Mouse (Mus musculus): ENCODE data around the gene Psmd2. TPM values are rescaled to one million over a fixed set of nuclear protein-coding genes. Genes with fewer than 3 reads are reported as not detected.
"Not testable (repeated sequence)": the region's sequence is repeated elsewhere in the genome, so short reads cannot be mapped to it uniquely, and the experiment has no call there.

Psmd2 gene
- polyA plus RNA-seq, 1 experiment from 2014 or later, result 309 TPM

DNA sequence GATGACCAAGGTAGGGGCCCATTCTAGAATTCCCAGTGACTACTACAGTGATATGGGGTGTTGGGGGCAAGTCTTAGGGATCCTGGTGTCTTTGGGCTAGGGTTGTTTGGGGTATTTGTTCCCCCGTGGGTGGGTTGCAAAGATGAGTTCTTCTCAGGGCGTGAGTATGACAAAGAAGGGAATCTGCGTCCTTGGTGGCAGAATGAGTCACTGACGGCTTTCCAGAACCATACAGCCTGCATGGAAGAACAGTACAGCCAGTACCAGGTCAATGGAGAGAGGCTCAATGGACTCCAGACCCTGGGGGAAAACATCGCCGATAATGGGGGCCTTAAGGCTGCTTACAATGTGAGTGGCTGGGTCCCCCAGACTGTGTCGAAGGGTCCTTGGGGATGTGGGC, 7.5 kb upstream of the Psmd2 start:
- ATAC-seq, result no peak
- WGBS, result 85% methylated on average over 7 of the region's 7 CpGs
- Histone ChIP-seq H3K27ac (ENCODE audit: low read length) (no peak overlapping the region), H3K4me3 (ENCODE audit: low read length) (no peak overlapping the region), H3K9ac (ENCODE audit: low read depth, low read length) (no peak overlapping the region), H3K4me2 (ENCODE audit: low read depth, low read length) (no peak overlapping the region), H3K27me3 (replicated peaks; ENCODE audit: control insufficient read depth, insufficient read depth, low read length) (no peaks in the 10 kb centered on the region), H3K36me3 (ENCODE audit: control insufficient read depth, insufficient read depth, low read length) (no peaks in the 10 kb centered on the region), H3K9me3 (ENCODE audit: control insufficient read depth, low read length) (no peaks in the 10 kb centered on the region), H3K4me1 (ENCODE audit: control insufficient read depth, insufficient read depth, low read length) (no peaks in the 10 kb centered on the region)

DNA sequence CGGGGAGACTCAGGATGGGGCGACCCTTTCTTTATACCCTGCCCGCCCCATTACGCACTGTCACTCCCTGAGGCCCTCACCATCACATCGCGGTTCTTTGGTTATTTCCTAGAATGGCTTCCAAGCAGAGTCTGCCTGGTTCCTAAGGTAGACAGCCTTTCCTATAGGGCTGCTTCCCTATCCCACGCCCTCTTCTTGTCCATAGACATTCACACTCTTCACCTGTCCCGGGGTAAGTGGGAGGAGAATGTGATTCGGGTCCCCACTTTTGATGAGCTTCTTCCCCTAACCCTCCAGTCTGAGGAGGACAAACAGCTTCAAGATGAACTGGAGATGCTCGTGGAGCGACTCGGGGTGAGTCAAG, 477 bp downstream of the Psmd2 start:
- WGBS, result 8% methylated on average over 12 of the region's 12 CpGs
- H3K9me3 ChIP-seq (ENCODE audit: control insufficient read depth, low read length), result no peaks in the 10 kb centered on the region
- H3K4me3 ChIP-seq (ENCODE audit: low read length), result peak overlapping the region; percentile 74
- H3K9ac ChIP-seq (ENCODE audit: low read depth, low read length), result peak overlapping the region; percentile 88
- peaks cover 4% of the 10 kb centered on the region; the same call in 1 of the 2 replicates for H3K36me3 ChIP-seq (ENCODE audit: control insufficient read depth, insufficient read depth, low read length)
- peak overlapping the region; percentile 83 for H3K4me2 ChIP-seq (ENCODE audit: low read depth, low read length)
- ATAC-seq, result peak; percentile 59; the same call in 1 of the 2 replicates
- H3K27me3 ChIP-seq (replicated peaks; ENCODE audit: control insufficient read depth, insufficient read depth, low read length), result no peaks in the 10 kb centered on the region
- H3K27ac ChIP-seq (ENCODE audit: low read length), result 0 out of 2 replicates have a peak overlapping the region, but pooled peaks have one; percentile 40
- H3K4me1 ChIP-seq (ENCODE audit: control insufficient read depth, insufficient read depth, low read length), result peaks cover 12% of the 10 kb centered on the region

DNA sequence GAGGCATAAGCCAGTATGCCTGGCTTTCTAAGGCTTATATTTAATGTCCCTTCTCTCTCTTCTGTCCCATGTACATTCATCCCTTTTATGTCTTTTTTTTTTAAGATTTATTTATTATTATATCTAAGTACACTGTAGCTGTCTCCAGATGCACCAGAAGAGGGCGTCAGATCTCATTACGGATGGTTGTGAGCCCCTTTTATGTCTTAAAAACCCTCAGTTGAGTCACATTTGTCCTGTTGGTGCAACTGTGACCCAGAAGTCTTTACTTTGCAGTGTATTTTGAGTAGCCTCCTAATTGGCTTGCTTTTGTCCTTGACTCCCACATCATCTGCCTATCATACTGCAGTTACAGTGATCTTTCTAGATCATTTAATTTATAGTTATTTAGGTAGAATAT, 1.9 kb downstream of the Psmd2 start:
- Histone ChIP-seq H3K9ac (ENCODE audit: low read depth, low read length) (no peak overlapping the region), H3K9me3 (ENCODE audit: control insufficient read depth, low read length) (no peaks in the 10 kb centered on the region), H3K4me3 (ENCODE audit: low read length) (no peak overlapping the region), H3K27ac (ENCODE audit: low read length) (no peak overlapping the region), H3K4me2 (ENCODE audit: low read depth, low read length) (no peak overlapping the region), H3K27me3 (replicated peaks; ENCODE audit: control insufficient read depth, insufficient read depth, low read length) (no peaks in the 10 kb centered on the region), H3K36me3 (ENCODE audit: control insufficient read depth, insufficient read depth, low read length) (peaks cover 4% of the 10 kb centered on the region; the same call in 1 of the 2 replicates), H3K4me1 (ENCODE audit: control insufficient read depth, insufficient read depth, low read length) (peaks cover 12% of the 10 kb centered on the region)
- 52% methylated on average over 2 of the region's 2 CpGs for WGBS
- no peak for ATAC-seq

DNA sequence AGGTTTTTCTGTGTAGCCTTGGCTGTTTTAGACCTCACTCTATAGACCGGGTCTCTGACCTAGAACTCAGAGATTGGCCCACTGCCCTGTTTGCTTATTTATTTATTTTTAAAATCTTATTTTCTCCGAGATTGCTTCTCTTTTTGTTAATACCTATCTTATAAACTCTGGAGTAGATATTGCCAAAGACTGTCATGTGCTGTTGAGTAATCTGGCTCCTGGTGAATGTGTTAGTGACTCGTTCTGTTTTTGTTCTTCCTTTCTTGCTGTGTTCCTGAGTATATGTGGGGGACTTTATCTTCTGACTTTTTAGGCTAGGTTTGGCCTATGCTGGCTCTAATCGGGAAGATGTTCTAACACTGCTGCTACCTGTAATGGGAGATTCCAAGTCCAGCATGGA, 6.2 kb downstream of the Psmd2 start:
- H3K4me2 ChIP-seq (ENCODE audit: low read depth, low read length), result no peak overlapping the region
- H3K4me3 ChIP-seq (ENCODE audit: low read length), result no peak overlapping the region
- H3K9me3 ChIP-seq (ENCODE audit: control insufficient read depth, low read length), result no peaks in the 10 kb centered on the region
- no peak for ATAC-seq
- peaks cover 3% of the 10 kb centered on the region for H3K4me1 ChIP-seq (ENCODE audit: control insufficient read depth, insufficient read depth, low read length)
- 90% methylated on average over 4 of the region's 4 CpGs for WGBS
- H3K36me3 ChIP-seq (ENCODE audit: control insufficient read depth, insufficient read depth, low read length), result peaks cover 13% of the 10 kb centered on the region; the same call in 1 of the 2 replicates
- no peak overlapping the region for H3K9ac ChIP-seq (ENCODE audit: low read depth, low read length)
- no peaks in the 10 kb centered on the region for H3K27me3 ChIP-seq (replicated peaks; ENCODE audit: control insufficient read depth, insufficient read depth, low read length)
- no peak overlapping the region for H3K27ac ChIP-seq (ENCODE audit: low read length)

DNA sequence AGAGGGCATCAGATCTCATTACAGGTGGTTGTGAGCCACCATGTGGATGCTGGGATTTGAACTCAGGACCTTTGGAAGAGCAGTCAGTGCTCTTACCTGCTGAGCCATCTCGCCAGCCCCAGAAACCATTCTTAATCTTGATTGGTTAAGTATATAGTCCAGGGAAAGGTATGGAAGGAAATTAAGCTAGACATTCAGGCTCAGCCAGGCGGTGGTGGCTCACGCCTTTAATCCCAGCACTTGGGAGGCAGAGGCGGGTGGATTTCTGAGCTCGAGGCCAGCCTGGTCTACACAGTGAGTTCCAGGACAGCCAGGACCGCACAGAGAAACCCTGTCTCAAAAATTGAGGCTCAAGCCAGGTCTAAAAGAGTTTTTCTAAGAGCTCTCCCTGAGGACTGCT, 16.6 kb downstream of the Psmd2 start, which contains the start of gene Eif4g1:
Gene Eif4g1, plus strand, starts transcription at position 301 of the 400 bp plus-strand sequence.
- not testable (repeated sequence) for H3K4me1 ChIP-seq (ENCODE audit: control insufficient read depth, insufficient read depth, low read length); H3K9me3 ChIP-seq (ENCODE audit: control insufficient read depth, low read length); H3K4me2 ChIP-seq (ENCODE audit: low read depth, low read length); H3K4me3 ChIP-seq (ENCODE audit: low read length); H3K9ac ChIP-seq (ENCODE audit: low read depth, low read length); H3K36me3 ChIP-seq (ENCODE audit: control insufficient read depth, insufficient read depth, low read length); ATAC-seq; H3K27me3 ChIP-seq (replicated peaks; ENCODE audit: control insufficient read depth, insufficient read depth, low read length); H3K27ac ChIP-seq (ENCODE audit: low read length)
- 99% methylated on average over 3 of the region's 6 CpGs for WGBS

DNA sequence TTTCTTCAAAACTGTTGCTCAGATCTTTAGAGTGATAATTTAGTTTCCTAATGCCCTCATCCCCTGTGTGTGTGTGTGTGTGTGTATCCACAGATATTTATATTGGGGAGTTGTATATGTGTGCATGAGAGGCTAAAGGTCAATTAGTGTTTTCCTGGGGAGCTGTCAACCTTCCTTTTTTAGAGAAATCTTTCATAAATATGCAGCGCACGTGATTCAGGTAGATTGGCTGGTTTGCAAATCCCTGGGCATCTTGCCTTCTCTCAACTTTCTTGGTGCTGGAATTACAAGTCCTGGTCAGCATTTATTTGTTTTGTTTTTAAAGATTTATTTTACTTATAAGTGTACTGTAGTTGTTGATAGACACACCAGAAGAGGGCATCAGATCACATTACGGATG, 18.8 kb downstream of the Psmd2 start:
- Histone ChIP-seq H3K9me3 (ENCODE audit: control insufficient read depth, low read length) (no peaks in the 10 kb centered on the region), H3K9ac (ENCODE audit: low read depth, low read length) (no peak overlapping the region), H3K27ac (ENCODE audit: low read length) (no peak overlapping the region), H3K4me1 (ENCODE audit: control insufficient read depth, insufficient read depth, low read length) (peaks cover 21% of the 10 kb centered on the region), H3K36me3 (ENCODE audit: control insufficient read depth, insufficient read depth, low read length) (peaks cover 5% of the 10 kb centered on the region; the same call in 1 of the 2 replicates), H3K27me3 (replicated peaks; ENCODE audit: control insufficient read depth, insufficient read depth, low read length) (no peaks in the 10 kb centered on the region), H3K4me3 (ENCODE audit: low read length) (no peak overlapping the region), H3K4me2 (ENCODE audit: low read depth, low read length) (no peak overlapping the region)
- 87% methylated on average over 3 of the region's 3 CpGs for WGBS
- no peak for ATAC-seq

DNA sequence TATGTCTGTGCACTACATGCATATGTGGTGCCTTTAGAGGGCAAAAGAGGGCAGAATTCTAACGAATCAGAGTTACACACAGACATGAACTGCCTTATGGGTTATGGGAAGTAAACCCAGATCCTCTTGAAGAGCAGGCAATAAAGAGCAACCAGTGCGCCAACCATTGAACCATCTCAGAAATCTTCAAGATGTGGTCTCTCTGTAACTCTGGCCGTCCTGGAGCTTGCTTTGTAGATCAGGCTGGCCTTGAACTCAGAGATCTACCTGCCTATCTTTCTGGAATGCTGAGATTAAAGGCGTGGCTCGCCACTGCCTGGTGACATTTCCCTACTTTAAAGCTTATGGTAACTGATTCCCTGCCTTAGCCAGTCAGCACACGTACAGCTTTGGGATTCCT, 20.4 kb downstream of the Psmd2 start:
- no peaks in the 10 kb centered on the region for H3K9me3 ChIP-seq (ENCODE audit: control insufficient read depth, low read length)
- peaks cover 9% of the 10 kb centered on the region; the same call in 1 of the 2 replicates for H3K36me3 ChIP-seq (ENCODE audit: control insufficient read depth, insufficient read depth, low read length)
- no peak overlapping the region for H3K9ac ChIP-seq (ENCODE audit: low read depth, low read length)
- no peaks in the 10 kb centered on the region for H3K27me3 ChIP-seq (replicated peaks; ENCODE audit: control insufficient read depth, insufficient read depth, low read length)
- WGBS, result 18% methylated on average over 6 of the region's 6 CpGs
- ATAC-seq, result no peak
- H3K27ac ChIP-seq (ENCODE audit: low read length), result peak overlapping the region; percentile 65; the same call in 1 of the 2 replicates
- no peak overlapping the region; the same call in 1 of the 2 replicates for H3K4me3 ChIP-seq (ENCODE audit: low read length)
- H3K4me2 ChIP-seq (ENCODE audit: low read depth, low read length), result peak overlapping the region; percentile 62; the same call in 1 of the 2 replicates
- H3K4me1 ChIP-seq (ENCODE audit: control insufficient read depth, insufficient read depth, low read length), result peaks cover 21% of the 10 kb centered on the region

DNA sequence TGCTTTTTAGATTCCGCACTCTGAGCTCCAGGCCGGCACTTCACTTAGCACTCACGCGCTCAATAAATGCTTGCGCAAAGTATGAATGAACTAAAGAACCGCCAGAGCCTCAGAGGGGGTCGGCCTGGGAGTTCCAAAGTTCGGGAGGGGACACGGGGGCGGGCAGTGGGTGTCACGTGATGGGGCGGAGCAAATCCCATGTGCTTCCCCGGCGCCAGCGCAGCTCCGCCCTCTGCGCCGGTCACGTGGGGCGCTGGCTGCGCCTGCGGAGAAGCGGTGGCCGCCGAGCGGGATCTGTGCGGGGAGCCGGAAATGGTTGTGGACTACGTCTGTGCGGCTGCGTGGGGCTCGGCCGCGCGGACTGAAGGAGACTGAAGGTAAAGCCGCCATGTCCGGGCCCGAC, 21.0 kb downstream of the Psmd2 start:
- Histone ChIP-seq H3K9me3 (ENCODE audit: control insufficient read depth, low read length) (no peaks in the 10 kb centered on the region), H3K4me2 (ENCODE audit: low read depth, low read length) (peak overlapping the region; percentile 62), H3K27me3 (replicated peaks; ENCODE audit: control insufficient read depth, insufficient read depth, low read length) (no peaks in the 10 kb centered on the region), H3K9ac (ENCODE audit: low read depth, low read length) (peak overlapping the region; percentile 89), H3K4me3 (ENCODE audit: low read length) (peak overlapping the region; percentile 63), H3K27ac (ENCODE audit: low read length) (peak overlapping the region; percentile 84), H3K4me1 (ENCODE audit: control insufficient read depth, insufficient read depth, low read length) (peaks cover 24% of the 10 kb centered on the region), H3K36me3 (ENCODE audit: control insufficient read depth, insufficient read depth, low read length) (peaks cover 13% of the 10 kb centered on the region)
- ATAC-seq, result peak; percentile 91
- WGBS, result under 1% methylated on average over 37 of the region's 38 CpGs

DNA sequence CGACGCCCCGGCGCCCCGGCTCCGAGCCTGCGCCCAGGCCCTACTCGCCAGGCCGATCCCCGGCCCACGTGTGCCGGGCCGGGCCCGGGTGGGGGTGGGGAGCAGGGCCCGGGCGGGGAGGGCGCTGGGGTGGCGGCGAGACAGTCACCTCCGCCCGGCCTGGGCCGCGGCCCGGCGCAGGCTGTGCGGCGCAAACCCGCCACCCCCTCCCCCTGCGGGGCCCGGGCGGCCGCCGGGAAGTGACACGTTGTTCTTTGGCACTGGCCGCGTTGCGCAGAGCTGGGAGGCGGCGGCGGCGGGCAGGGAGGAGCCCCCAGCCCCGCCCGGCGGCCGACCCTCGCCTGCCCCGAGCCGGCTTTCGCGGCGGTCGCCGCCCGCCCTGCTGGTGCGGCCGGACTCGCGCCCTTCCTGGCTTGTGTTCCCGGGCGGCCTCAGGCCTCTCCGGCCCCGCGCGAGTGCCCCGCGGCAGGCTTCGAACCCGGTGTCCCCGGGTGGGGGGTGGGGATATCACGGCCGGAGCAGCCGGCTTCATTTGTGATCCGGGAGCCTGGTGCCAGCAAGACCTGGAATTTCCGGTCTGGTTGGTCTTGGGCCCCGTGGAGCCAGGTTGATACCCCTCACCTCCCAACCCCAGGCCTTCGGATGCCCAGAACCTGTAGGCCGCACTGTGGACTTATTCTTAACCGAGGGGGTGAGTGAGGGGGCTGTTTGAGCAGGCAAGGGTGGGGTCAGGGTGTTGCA, 21.7 kb downstream of the Psmd2 start:
- Histone ChIP-seq H3K27ac (ENCODE audit: low read length) (peak overlapping the region; percentile 84), H3K4me2 (ENCODE audit: low read depth, low read length) (peak overlapping the region; percentile 96), H3K9me3 (ENCODE audit: control insufficient read depth, low read length) (no peaks in the 10 kb centered on the region), H3K36me3 (ENCODE audit: control insufficient read depth, insufficient read depth, low read length) (peaks cover 17% of the 10 kb centered on the region), H3K9ac (ENCODE audit: low read depth, low read length) (peak overlapping the region; percentile 89), H3K4me1 (ENCODE audit: control insufficient read depth, insufficient read depth, low read length) (peaks cover 28% of the 10 kb centered on the region), H3K4me3 (ENCODE audit: low read length) (peak overlapping the region; percentile 63), H3K27me3 (replicated peaks; ENCODE audit: control insufficient read depth, insufficient read depth, low read length) (no peaks in the 10 kb centered on the region)
- 2% methylated on average over 64 of the region's 78 CpGs for WGBS
- ATAC-seq, result peak; percentile 77
